Mouse (Mus musculus) embryonic facial prominence, embryonic 11.5 days (tissue): ENCODE measurements around the gene Slc22a20. TPM values are rescaled to one million over a fixed set of nuclear protein-coding genes. Genes with fewer than 3 reads are reported as not detected.

Experiments used
- ATAC-seq: fragments of 200-750 bp; cut with Nextera tagmentation; replicated peaks from 2 replicates; pipeline ENCODE4 v1.8.0; 2017; ENCODE audit warnings: low read depth; ENCODE audit not compliant: insufficient number of reproducible peaks, low FRiP score, low TSS enrichment
- DNase-seq: peaks from one replicate; pipeline ENCODE4 v3.0.0-alpha.2; 2015; ENCODE audit warnings: low spot score
- H3K27ac ChIP-seq: fragments of 300-500 bp; sonication (generic); replicated peaks from 2 replicates; pipeline ENCODE4 v1.5.1; 2014; ENCODE audit warnings: mild to moderate bottlenecking, low read depth, low read length, control low read depth
- H3K27me3 ChIP-seq: fragments of 300-500 bp; sonication (generic); 2 replicates; pipeline ENCODE4 v1.6.1; 2014; ENCODE audit warnings: mild to moderate bottlenecking, low read length, moderate library complexity, mixed read lengths; ENCODE audit not compliant: control insufficient read depth, insufficient read depth
- H3K36me3 ChIP-seq: fragments of 300-500 bp; sonication (generic); replicated peaks from 2 replicates; pipeline ENCODE4 v1.6.1; 2014; ENCODE audit warnings: low read depth, mild to moderate bottlenecking, low read length, moderate library complexity, mixed read lengths; ENCODE audit not compliant: control insufficient read depth, insufficient read depth
- H3K4me1 ChIP-seq: fragments of 300-500 bp; sonication (generic); 2 replicates; pipeline ENCODE4 v1.6.1; 2014; ENCODE audit warnings: low read length, mixed read lengths; ENCODE audit not compliant: control insufficient read depth, insufficient read depth
- H3K4me2 ChIP-seq: fragments of 300-500 bp; sonication (generic); 2 replicates; pipeline ENCODE4 v1.6.1; 2014; ENCODE audit warnings: low read depth, mild to moderate bottlenecking, control low read depth, low read length, moderate library complexity
- H3K4me3 ChIP-seq: fragments of 300-500 bp; sonication (generic); 2 replicates; pipeline ENCODE4 v1.5.1; 2014; ENCODE audit warnings: low read depth, low read length, control low read depth
- H3K9ac ChIP-seq: fragments of 300-500 bp; sonication (generic); replicated peaks from 2 replicates; pipeline ENCODE4 v1.6.1; 2014; ENCODE audit warnings: mild to moderate bottlenecking, control low read depth, low read length
- H3K9me3 ChIP-seq: fragments of 300-500 bp; sonication (generic); replicated peaks from 2 replicates; pipeline ENCODE4 v1.6.1; 2016; ENCODE audit warnings: mild to moderate bottlenecking, low read length, inconsistent platforms, mixed read lengths; ENCODE audit not compliant: control insufficient read depth
- WGBS: fragments of 180-500 bp; shearing (Covaris S2); extraction: QIAGEN DNeasy Blood & Tissue Kit; methylation state at CpG from one replicate; pipeline ENCODE4 v1.1.7; 2014; 5-methylcytosine and 5-hydroxymethylcytosine counted together
- polyA plus RNA-seq: library from polyadenylated mRNA; unstranded; fragments of >200 nt; fragmentation: Nextera tagmentation; extraction: Ambion mirVana; gene quantifications from 2 replicates; pipeline ENCODE4 v1.2.1, GENCODE M21; 2014

Gene Slc22a20
- polyA plus RNA-seq, 1 experiment from 2014 or later: not detected

- WGBS: 66% methylated on average over 11 of the region's 11 CpGs
- H3K27me3 ChIP-seq: peaks cover 4% of the 10 kb centered on the region; the same call in 1 of the 2 replicates
- DNase-seq (peak; percentile 13), ATAC-seq (no peak)
- no peaks in the 10 kb centered on the region for H3K9me3 ChIP-seq
- no peak overlapping the region for H3K4me3 ChIP-seq
- no peaks in the 10 kb centered on the region; the same call in 1 of the 2 replicates for H3K4me1 ChIP-seq
- H3K36me3 ChIP-seq: no peaks in the 10 kb centered on the region
- H3K9ac ChIP-seq: no peak overlapping the region
- H3K4me2 ChIP-seq: no peak overlapping the region
- no peak overlapping the region for H3K27ac ChIP-seq
These were observed 58.9 kb downstream of the Slc22a20 start for GRCm38 (mm10) chr19:5927026-5927425.

GRCm38 (mm10) chr19:5925311-5925855, 60.6 kb downstream of the Slc22a20 start:
- Histone ChIP-seq H3K27me3 (peaks cover 4% of the 10 kb centered on the region; the same call in 1 of the 2 replicates), H3K4me3 (no peak overlapping the region), H3K36me3 (no peaks in the 10 kb centered on the region), H3K4me2 (peak overlapping the region; percentile 98; the same call in 1 of the 2 replicates), H3K9me3 (no peaks in the 10 kb centered on the region), H3K4me1 (no peaks in the 10 kb centered on the region; the same call in 1 of the 2 replicates), H3K27ac (no peak overlapping the region), H3K9ac (no peak overlapping the region)
- DNase-seq: no peak
- WGBS: 38% methylated on average over 11 of the region's 11 CpGs
- no peak for ATAC-seq

GRCm38 (mm10) chr19:5924713-5925093, 61.2 kb downstream of the Slc22a20 start, which contains the start of gene Cdc42ep2:
TSS of gene Cdc42ep2 (minus strand) at chr19:5924816.
- Histone ChIP-seq H3K27me3 (peaks cover 4% of the 10 kb centered on the region; the same call in 1 of the 2 replicates), H3K36me3 (no peaks in the 10 kb centered on the region), H3K9ac (peak within 1 kb of the TSS; percentile 48), H3K4me1 (no peaks in the 10 kb centered on the region; the same call in 1 of the 2 replicates), H3K4me3 (peak within 1 kb of the TSS; percentile 50), H3K9me3 (no peaks in the 10 kb centered on the region), H3K4me2 (peak within 1 kb of the TSS; percentile 98), H3K27ac (no peak within 1 kb of the TSS)
- ATAC-seq (peak; percentile 93), DNase-seq (peak; percentile 96)
- 0% methylated on average over 18 of the region's 18 CpGs for WGBS

- H3K4me3 ChIP-seq: peak overlapping the region; percentile 50
- no peaks in the 10 kb centered on the region for H3K9me3 ChIP-seq
- peaks cover 4% of the 10 kb centered on the region; the same call in 1 of the 2 replicates for H3K27me3 ChIP-seq
- ATAC-seq (peak; percentile 74), DNase-seq (peak; percentile 95)
- H3K36me3 ChIP-seq: no peaks in the 10 kb centered on the region
- H3K4me2 ChIP-seq: peak overlapping the region; percentile 98
- no peaks in the 10 kb centered on the region; the same call in 1 of the 2 replicates for H3K4me1 ChIP-seq
- H3K9ac ChIP-seq: peak overlapping the region; percentile 48
- under 1% methylated on average over 38 of the region's 38 CpGs for WGBS
- no peak overlapping the region for H3K27ac ChIP-seq
These were observed 61.8 kb downstream of the Slc22a20 start for GRCm38 (mm10) chr19:5923990-5924712.

- Histone ChIP-seq H3K27ac (no peak overlapping the region), H3K36me3 (no peaks in the 10 kb centered on the region), H3K27me3 (peaks cover 4% of the 10 kb centered on the region; the same call in 1 of the 2 replicates), H3K4me1 (no peaks in the 10 kb centered on the region; the same call in 1 of the 2 replicates), H3K4me3 (no peak overlapping the region), H3K9ac (no peak overlapping the region), H3K4me2 (no peak overlapping the region), H3K9me3 (no peaks in the 10 kb centered on the region)
- no peak for ATAC-seq
- WGBS: 92% methylated on average over 3 of the region's 3 CpGs
- no peak for DNase-seq
These were observed 63.0 kb downstream of the Slc22a20 start for GRCm38 (mm10) chr19:5922963-5923362.

GRCm38 (mm10) chr19:5922119-5922942, 63.6 kb downstream of the Slc22a20 start:
- WGBS: 77% methylated on average over 15 of the region's 15 CpGs
- H3K4me1 ChIP-seq: no peaks in the 10 kb centered on the region; the same call in 1 of the 2 replicates
- DNase-seq (no peak), ATAC-seq (no peak)
- no peaks in the 10 kb centered on the region for H3K9me3 ChIP-seq
- H3K36me3 ChIP-seq: no peaks in the 10 kb centered on the region
- no peak overlapping the region for H3K4me2 ChIP-seq
- no peak overlapping the region for H3K27ac ChIP-seq
- no peak overlapping the region for H3K9ac ChIP-seq
- no peak overlapping the region for H3K4me3 ChIP-seq
- peaks cover 4% of the 10 kb centered on the region; the same call in 1 of the 2 replicates for H3K27me3 ChIP-seq

GRCm38 (mm10) chr19:5921715-5922114, 64.2 kb downstream of the Slc22a20 start:
- Histone ChIP-seq H3K4me3 (no peak overlapping the region), H3K4me1 (no peaks in the 10 kb centered on the region; the same call in 1 of the 2 replicates), H3K9me3 (no peaks in the 10 kb centered on the region), H3K9ac (peak overlapping the region; percentile 23), H3K36me3 (no peaks in the 10 kb centered on the region), H3K4me2 (no peak overlapping the region), H3K27ac (no peak overlapping the region), H3K27me3 (peaks cover 4% of the 10 kb centered on the region; the same call in 1 of the 2 replicates)
- DNase-seq (peak; percentile 39), ATAC-seq (no peak)
- 16% methylated on average over 9 of the region's 9 CpGs for WGBS
